Mouse (Mus musculus): Measurements from ENCODE around the gene Mpped2.

Mpped2 gene

GRCm38 (mm10) chr2:106746905-106747304 lies 53.8 kb downstream of the Mpped2 start:
- no peak for DNase-seq

DNA sequence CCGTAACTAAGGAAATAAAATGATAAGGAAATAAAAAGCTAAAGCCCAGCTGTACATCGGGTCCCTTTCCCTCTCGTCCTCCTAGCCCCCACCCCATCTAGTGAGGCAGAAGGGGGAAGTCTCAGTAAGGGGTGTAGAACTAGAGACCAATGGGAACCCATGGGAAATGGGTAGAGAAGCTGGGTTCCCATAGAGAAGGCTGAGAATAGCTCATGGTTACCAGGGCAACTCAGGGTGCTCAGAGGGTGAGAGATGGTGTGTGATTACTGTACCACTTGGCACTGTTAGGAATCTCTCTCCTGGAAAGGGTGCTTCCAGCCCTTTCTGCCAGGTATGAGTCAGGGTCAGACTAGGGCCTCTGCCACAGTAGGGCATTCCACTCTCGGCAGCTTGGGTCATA lies 54.3 kb downstream of the Mpped2 start:
- DNase-seq, result no peak

GRCm38 (mm10) chr2:106750878-106751277 lies 57.8 kb downstream of the Mpped2 start:
- DNase-seq, result no peak

GRCm38 (mm10) chr2:106753703-106754102 lies 60.6 kb downstream of the Mpped2 start:
- DNase-seq, result no peak

- DNase-seq, result no peak
Measured at GRCm38 (mm10) chr2:106754696-106755095, 61.6 kb downstream of the Mpped2 start.

- DNase-seq, result peak; percentile 44
Measured at GRCm38 (mm10) chr2:106756354-106757103, 63.5 kb downstream of the Mpped2 start.

DNA sequence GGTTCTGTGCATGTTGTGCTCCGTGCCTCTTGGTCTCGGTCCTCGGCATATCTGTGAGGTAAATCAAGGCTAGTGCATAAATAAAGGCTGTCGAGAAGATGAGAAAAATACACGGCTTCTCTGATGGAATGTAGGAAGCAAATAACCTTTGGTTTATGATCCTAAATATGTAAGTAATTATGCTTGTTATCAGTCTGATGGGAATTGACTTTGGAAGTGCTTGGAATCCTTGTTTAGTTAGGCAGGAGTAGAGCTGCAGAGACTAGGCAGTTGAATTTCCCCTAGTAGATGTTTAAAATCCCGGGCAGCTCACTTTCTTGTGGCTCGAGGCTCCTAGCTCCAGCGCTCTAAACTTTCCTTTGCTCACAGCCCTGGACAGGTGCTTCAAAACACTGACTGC lies 69.9 kb downstream of the Mpped2 start:
- no peak for DNase-seq

GRCm38 (mm10) chr2:106769236-106769635 lies 76.2 kb downstream of the Mpped2 start:
- no peak for DNase-seq

DNA sequence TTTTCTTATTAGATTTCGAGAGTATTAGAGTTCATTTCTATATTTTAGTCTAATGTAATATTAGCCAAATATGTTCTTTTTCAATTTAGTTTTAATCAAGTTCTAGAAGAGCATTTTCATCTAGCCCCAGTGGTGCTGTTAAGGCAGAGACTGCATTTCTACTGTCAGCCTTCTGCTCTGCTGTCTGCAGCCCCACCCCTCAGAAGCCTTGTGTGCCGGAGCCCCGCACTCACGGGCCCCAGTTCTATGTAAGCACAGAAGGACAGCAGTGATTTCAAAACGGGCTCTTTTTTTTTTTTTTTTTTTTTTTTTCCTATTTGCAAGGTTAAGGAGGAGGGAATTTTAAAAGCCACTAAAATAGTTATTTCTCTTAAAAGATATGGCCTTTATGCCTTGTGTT lies 79.6 kb downstream of the Mpped2 start:
- DNase-seq, result no peak

- DNase-seq, result peak; percentile 23
Measured at GRCm38 (mm10) chr2:106774251-106775196, 81.5 kb downstream of the Mpped2 start.

- DNase-seq, result no peak
Measured at GRCm38 (mm10) chr2:106775994-106776393, 82.9 kb downstream of the Mpped2 start.

- no peak for DNase-seq
Measured at GRCm38 (mm10) chr2:106778861-106779516, 85.9 kb downstream of the Mpped2 start.

DNA sequence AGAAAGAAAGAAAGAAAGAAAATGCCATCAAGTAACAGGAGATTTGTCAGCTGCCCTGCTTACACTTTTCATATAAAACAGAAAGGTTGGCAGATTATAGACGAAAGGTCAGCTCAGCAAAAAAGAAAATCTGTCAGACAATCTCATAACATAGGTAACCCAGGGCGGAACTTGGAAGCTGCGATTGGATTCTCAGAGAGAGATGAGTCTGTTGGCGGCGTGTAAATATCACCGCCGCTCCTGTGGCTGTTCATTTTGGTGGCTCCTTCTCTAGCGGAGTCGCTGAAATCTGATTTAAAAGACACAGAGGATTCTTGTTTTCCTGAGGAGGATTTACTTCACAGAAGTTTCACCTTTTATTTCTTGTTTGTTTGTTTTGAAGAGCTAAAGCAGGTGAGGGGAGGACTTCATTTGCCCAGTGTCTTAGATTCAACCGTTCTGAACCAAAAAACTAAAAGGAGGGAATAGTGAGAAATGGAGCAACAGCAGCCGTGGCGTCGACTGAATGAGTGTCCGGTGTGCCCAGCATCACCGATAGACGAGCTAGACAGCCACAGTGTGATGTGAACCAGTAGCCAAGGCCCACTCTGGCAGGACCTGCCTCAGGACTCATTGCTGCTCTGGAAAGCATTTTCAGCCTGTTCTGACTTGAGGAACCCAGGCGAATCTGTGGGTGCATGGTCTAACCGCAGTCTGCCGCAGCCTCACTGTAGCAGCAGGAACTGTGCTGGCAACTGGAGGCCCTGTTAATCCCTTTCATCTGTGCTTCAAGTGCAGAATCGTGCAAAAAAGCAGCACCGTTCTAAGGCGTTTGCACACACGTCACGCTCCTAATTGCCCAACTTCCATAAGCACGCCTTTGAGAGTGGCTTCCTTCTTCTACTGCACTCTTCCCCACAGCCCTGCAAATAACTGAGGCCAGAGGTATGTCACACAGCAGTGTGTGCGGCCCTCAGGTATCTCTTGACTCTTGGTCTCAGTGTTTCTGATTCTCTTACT lies 88.4 kb downstream of the Mpped2 start:
- DNase-seq, result no peak

GRCm38 (mm10) chr2:106783311-106783710 lies 90.2 kb downstream of the Mpped2 start:
- no peak for DNase-seq

GRCm38 (mm10) chr2:106788055-106788454 lies 95.0 kb downstream of the Mpped2 start:
- DNase-seq, result no peak

DNA sequence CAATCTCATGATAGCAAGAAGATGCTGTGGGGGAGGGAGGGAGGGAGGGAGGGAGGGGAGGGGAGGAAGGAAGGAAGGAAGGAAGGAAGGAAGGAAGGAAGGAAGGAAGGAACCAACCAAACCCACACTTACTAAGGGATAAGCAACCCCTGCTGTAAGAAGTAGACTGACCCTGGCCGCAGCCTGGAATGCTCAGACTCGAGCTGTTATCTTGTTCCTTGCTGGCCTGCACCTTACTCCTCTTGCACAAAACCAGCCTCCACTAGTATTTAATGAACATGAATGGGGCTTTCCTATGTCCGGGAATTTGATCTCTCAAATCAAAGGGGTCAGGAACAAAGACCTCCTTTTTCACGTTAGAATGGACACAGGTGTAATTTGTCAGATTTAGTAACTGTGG lies 95.5 kb downstream of the Mpped2 start:
- DNase-seq, result no peak

- peak; percentile 47 for DNase-seq
Measured at GRCm38 (mm10) chr2:106789694-106790328, 96.7 kb downstream of the Mpped2 start.

GRCm38 (mm10) chr2:106790329-106790701 lies 97.2 kb downstream of the Mpped2 start:
- DNase-seq, result peak; percentile 74

- DNase-seq, result no peak
Measured at GRCm38 (mm10) chr2:106796246-106796645, 103.2 kb downstream of the Mpped2 start.

- DNase-seq, result no peak
Measured at GRCm38 (mm10) chr2:106797855-106798254, 104.8 kb downstream of the Mpped2 start.

DNA sequence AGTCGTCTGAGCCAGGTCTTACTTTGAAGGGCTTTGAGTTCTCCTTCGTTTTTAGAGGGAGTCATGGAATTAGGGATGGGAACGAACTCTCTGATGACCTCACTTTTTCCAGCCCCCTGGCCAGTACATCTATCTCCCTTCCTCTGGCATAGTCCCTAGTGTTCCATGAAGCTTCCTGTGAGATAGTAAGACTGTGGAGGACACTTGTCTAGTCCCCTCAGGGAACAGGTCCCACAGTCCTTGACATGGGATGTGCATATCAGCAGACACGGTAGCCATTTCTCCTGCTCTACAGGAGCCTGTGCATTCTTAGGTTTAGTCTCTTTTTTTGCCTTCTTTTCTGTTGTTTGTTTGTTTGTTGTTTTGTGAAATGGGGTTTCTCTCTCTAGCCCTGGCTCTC lies 105.8 kb downstream of the Mpped2 start:
- DNase-seq, result no peak

DNA sequence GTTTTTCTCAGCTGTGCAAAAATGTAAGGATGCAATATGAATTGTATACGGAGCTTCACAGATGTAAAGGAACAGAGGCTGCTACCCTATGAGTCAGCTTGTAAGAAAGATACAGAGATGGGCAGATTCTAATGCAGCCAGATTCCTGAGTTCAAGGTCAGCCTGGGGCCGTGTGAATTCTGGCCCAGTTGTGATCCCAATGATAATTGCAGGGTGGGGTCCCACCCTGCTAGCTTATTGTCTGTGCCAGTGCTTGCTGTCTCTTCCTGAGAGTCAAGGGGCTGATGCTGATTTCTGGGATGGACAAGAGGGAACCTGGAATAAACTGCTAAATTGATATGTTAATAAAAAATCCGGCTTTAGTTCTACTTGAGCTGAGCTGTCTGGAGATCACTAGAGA lies 122.8 kb downstream of the Mpped2 start:
- DNase-seq, result no peak
